Mouse (Mus musculus) erythroblast, embryonic 14.5 days (primary cell): ENCODE measurements around the gene Cops4.

Experiments used
- GATA1 ChIP-seq: IDR thresholded peaks from 2 replicates; pipeline ENCODE4 v1.6.1; 2012; ENCODE audit warnings: low read length, inconsistent platforms, mixed read lengths
- TAL1 ChIP-seq: IDR thresholded peaks from 3 replicates; pipeline ENCODE4 v1.6.1; 2012; ENCODE audit warnings: low read length, inconsistent platforms, mixed read lengths

GRCm38 (mm10) chr5:100583066-100583465 is 65.0 kb downstream of the Cops4 start:
- TF ChIP-seq GATA1: no peak
- TF ChIP-seq TAL1: no peak
